Mouse (Mus musculus) kidney, adult 9 months (tissue): ENCODE results near the gene Olfr64.

Experiments used
- DNase-seq: peaks from one replicate; pipeline ENCODE4 v3.0.0; 2022

Gene Olfr64

GRCm38 (mm10) chr7:103894385-103894784 lies at the start of gene Olfr64:
Olfr64 (minus strand) TSS chr7:103894485.
- DNase-seq, result no peak

DNA sequence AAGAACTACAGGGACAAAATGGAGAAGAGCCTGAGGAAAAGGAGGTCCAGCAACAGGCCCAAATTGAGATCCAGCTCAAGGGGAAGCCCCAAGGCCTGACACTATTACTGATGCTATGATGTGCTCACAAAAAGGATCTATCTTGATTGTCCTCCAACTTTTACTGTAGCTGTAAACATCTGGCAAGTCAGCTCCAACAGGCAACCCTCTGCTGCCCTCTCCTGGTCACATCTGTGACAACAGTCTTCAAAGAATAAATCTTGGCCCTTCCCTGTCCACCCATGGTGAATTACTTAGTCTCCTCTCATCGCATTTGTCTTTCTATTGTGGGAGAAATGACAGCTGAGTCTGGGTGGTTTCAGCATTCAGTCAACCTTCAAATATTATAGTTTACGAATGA lies 48.4 kb upstream of the Olfr64 start:
- peak; percentile 24 for DNase-seq

DNA sequence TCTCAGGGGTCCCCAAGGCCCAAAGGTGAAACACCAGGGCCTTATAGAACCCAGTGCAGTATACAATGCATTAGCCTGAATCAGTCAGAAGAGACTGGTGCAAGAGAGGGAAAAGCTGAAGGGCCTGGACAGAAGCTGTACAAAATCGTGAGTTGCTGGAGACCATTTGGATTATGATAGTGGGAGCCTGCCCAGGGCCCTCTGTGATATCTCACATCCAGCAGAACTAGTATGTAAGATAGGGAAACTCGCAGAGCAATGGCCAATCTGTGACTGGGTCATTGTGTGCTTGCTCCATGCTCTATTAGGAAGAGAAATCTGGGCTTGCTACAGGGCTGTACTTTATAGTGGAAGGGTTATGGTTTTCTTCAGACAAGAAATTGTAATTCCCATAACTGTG lies 40.0 kb upstream of the Olfr64 start, which contains the start of gene Olfr632:
Gene Olfr632, plus strand, starts transcription at position 84 of the 400 bp plus-strand sequence.
- no peak for DNase-seq

- no peak for DNase-seq
These were observed 34.2 kb upstream of the Olfr64 start, which contains the start of gene Olfr631 for GRCm38 (mm10) chr7:103928525-103928924. Olfr631 (plus strand) TSS chr7:103928825.

GRCm38 (mm10) chr7:103915338-103915737 lies 21.1 kb upstream of the Olfr64 start:
- DNase-seq, result no peak

GRCm38 (mm10) chr7:103912969-103913511 lies 18.8 kb upstream of the Olfr64 start:
- DNase-seq, result no peak

- DNase-seq, result no peak
These were observed 15.8 kb upstream of the Olfr64 start for GRCm38 (mm10) chr7:103910047-103910446.

DNA sequence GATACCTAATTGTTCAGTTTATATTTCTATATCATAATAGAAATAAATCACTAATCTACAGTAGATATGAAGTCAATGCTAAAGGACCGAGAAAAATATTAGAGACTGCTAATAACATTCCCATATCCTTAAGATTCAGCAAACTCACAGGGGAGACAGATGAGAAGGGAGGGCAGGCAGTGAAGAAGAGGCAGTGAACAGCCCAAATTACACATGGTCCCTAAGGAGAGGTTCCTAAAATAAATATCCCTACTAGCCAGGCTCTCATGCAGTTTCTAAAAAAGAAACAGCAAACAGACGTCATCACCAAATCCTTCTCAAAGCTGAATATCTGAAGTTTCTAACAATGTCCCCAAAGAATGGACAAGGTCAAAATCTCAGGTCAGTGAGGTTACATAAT lies 8.9 kb upstream of the Olfr64 start, which contains the start of gene Olfr65:
Gene Olfr65, plus strand, starts transcription at position 301 of the 400 bp plus-strand sequence.
- DNase-seq, result no peak

GRCm38 (mm10) chr7:103886152-103886551 lies 8.1 kb downstream of the Olfr64 start, which contains the start of gene Olfr66:
Olfr66 (minus strand) TSS chr7:103886252.
- DNase-seq, result no peak

DNA sequence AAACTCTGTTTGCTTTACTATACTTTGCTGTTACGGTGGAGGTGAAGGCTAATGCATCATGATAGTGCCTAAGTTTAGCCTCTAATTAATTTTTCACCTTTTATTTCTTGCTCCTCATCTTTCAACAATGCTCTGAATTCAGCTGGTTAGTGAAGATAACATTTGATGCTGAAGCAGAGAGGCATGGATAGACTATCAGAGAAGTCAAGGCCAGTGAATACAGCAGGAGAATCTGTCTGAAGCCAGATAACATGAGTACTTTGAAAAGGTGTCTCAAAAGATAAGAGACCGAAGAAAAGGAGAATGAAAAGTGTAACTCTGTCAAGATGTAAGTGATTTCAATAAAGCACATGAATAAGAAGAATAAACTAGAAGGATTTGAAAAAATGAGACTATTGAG lies 17.2 kb downstream of the Olfr64 start:
- DNase-seq, result no peak

- no peak for DNase-seq
These were observed 19.8 kb downstream of the Olfr64 start for GRCm38 (mm10) chr7:103874451-103874850.

DNA sequence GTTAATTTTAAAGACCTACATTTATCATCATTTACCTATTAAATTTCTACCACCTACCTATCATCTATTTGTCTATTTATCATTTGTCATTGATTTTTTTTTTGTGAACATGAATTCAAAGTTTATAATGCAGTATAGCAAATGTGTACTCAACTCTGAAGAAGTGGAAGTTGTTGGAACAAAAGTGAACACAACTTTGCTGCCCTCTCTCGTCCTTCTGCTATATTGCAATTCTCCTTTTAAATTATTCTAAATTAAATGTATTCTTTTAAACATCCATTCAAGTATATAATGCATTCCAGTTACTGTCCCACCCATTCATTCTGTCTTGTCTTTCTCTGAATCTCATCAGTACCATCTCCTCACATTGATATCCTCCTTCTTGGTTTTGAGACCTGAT lies 21.2 kb downstream of the Olfr64 start:
- DNase-seq, result no peak

GRCm38 (mm10) chr7:103870667-103871066 lies 23.6 kb downstream of the Olfr64 start:
- no peak for DNase-seq

- DNase-seq, result no peak
These were observed 28.6 kb downstream of the Olfr64 start for GRCm38 (mm10) chr7:103865716-103866115.

GRCm38 (mm10) chr7:103861531-103861930 lies 32.8 kb downstream of the Olfr64 start:
- DNase-seq, result no peak

DNA sequence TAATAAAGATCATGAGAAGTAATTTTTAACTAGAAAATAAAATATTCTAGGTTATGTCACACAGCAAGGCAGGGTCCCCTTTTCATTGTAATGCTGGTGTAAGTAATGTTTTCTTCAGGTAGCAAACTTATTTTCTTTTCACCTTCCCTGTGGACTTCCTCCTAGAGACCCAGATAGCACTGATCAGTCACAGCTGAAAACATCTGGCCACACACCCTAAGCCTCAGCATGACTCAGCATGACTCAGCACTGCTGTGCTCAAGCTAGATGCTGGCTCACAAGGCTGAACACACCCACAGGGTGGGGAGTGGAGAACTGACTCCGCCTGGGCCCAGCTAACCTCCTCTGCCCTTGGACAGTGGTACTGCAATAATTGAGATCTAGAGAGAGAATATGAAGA lies 33.4 kb downstream of the Olfr64 start:
- no peak for DNase-seq

DNA sequence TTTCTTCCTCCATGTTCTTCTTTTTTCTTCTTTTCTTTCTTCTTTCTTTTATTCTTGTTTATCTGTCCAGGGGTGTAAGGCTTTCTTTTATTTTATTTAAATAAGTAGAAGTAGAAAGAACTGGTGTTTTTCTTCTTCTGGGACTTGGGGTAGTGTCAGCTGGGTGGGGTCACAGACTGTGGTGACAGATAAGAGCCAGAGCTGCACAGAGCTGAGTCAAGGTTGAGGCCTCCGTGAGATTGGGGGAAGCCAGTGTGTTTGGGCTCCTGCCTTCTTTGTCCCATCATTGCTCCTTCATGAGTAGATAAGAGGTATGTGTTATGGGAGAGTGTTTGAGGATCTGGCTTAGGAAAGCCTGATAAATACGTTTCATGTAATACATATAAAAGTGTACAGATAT lies 35.2 kb downstream of the Olfr64 start:
- no peak for DNase-seq

DNA sequence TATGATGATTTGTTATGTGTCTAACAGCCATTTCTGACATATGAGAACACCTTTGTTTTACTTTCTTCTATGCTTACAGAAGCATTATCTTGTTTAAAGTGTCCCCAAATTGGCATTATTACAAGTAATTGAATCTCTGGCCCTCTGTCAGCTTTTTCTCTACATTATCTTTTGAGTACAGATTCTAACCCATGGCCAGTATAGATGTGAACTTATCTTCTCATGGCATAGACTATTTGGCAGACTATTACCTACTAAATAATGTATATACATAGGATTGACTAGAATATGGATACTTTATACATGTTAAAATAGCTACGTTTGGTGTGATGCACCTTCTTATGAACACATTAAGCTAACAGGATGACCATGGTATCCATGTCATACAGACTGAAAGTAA lies 39.6 kb downstream of the Olfr64 start:
- no peak for DNase-seq

DNA sequence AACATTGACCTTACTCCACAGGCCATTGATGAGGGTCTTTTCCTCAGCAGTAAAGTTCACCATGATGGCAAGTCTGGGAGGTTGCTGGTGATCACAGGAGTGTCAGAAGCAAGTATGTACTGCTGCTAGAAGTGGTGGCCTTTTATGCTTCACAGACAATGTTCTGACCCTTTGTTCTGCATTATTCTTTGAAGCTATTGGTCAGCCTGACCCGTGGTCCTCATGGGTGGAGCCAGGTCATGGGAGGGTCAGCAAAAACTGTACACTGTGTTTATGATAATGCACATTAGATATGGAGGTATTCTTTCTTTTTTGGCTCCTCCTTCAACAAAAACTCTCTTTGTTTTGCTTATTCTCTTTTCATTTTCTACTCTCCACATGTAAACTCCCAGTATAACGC lies 41.2 kb downstream of the Olfr64 start, which contains the start of gene Hbb-y:
Gene Hbb-y, minus strand, starts transcription at position 127 of the 400 bp plus-strand sequence.
- no peak for DNase-seq

DNA sequence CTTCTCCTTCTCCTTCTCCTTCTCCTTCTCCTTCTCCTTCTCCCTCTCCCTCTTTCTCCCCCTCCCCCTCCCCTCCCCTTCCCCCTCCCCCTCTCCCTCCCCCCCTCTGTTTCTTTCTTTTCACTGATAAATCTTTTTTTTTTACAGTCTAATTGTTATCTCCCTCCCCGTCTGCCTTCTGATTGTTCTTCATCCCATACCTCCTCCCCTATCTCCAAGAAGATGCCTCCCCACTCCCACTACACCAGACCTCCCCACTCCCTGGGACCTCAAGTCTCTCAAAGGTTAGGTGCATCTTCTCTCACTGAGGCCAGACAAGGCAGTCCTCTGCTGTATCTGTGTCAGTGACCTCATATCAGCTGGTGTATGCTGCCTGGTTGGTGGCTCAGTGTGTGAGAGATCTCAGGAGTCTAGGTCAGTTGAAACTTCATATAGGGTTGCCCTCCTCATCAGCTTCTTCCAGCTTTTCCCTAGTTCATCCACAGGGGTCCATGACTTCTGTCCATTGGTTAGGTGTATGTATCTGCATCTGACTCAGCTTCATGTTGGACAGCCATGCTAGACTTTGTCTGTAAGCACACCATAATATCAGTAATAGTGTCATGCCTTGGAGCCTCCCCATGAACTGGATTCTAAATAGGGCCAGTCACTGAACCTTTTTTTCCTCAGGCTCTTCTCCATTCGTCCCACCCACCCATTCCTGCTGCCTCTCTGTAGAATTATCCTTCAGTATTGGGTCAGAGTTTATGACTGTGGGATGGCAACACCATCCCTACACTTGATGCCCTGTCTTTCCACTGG lies 49.6 kb downstream of the Olfr64 start:
- no peak for DNase-seq

DNA sequence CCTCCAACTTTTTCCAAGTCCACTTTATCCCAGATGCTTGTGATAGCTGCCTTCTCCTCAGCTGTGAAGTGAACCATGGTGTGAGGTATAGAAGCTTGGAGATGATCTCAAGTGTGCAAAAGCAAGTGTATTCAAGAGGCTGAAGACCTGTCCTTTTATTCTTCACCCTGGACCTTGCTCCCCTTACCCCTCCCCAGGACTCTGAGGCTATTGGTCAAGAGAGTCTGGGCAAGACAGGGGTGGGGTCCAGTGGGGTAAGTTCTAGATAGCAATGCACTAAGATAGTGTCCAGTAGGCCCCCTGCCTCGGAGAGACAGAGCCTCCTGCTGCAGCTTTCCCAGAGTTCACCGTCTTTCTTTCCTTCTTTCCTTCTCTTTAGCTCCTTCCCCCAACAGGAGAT lies 51.3 kb downstream of the Olfr64 start, which contains the start of gene Hbb-bh1:
Gene Hbb-bh1, minus strand, starts transcription at position 131 of the 400 bp plus-strand sequence.
- no peak for DNase-seq

GRCm38 (mm10) chr7:103840268-103840667 lies 54.0 kb downstream of the Olfr64 start, which contains the start of gene Hbb-bh2:
Hbb-bh2 (minus strand) TSS chr7:103840520.
- DNase-seq, result no peak
